Mouse (Mus musculus): ENCODE data around the gene Carns1.
"Not testable (repeated sequence)": the region's sequence is repeated elsewhere in the genome, so short reads cannot be mapped to it uniquely, and the experiment has no call there.

Carns1 gene

GRCm38 (mm10) chr19:4150567-4151487, 24.5 kb downstream of the Carns1 start:
- no peak for DNase-seq (ENCODE audit: low read depth in 2 of 2, low spot score in 2 of 2)

GRCm38 (mm10) chr19:4149764-4150461, 25.4 kb downstream of the Carns1 start:
- no peak for DNase-seq (ENCODE audit: low read depth in 2 of 2, low spot score in 2 of 2)

GRCm38 (mm10) chr19:4149283-4149682, 26.0 kb downstream of the Carns1 start:
- no peak for DNase-seq (ENCODE audit: low read depth in 2 of 2, low spot score in 2 of 2)

- DNase-seq (ENCODE audit: low read depth in 2 of 2, low spot score in 2 of 2): no peak
These were observed 26.5 kb downstream of the Carns1 start for GRCm38 (mm10) chr19:4148819-4149218.

- peak; percentile 86 to 87 for DNase-seq (ENCODE audit: low read depth in 2 of 2, low spot score in 2 of 2)
These were observed 26.8 kb downstream of the Carns1 start, which contains the start of gene Coro1b for GRCm38 (mm10) chr19:4148491-4148806. Gene Coro1b (plus strand): TSS chr19:4148619.

- no peak for DNase-seq (ENCODE audit: low read depth in 2 of 2, low spot score in 2 of 2)
These were observed 27.3 kb downstream of the Carns1 start for GRCm38 (mm10) chr19:4147782-4148490.

- no peak for DNase-seq (ENCODE audit: low read depth in 2 of 2, low spot score in 2 of 2)
These were observed 28.3 kb downstream of the Carns1 start for GRCm38 (mm10) chr19:4147022-4147405.

- no peak for DNase-seq (ENCODE audit: low read depth in 2 of 2, low spot score in 2 of 2)
These were observed 28.8 kb downstream of the Carns1 start for GRCm38 (mm10) chr19:4146366-4147021.

GRCm38 (mm10) chr19:4145936-4146335, 29.3 kb downstream of the Carns1 start:
- DNase-seq (ENCODE audit: low read depth in 2 of 2, low spot score in 2 of 2): no peak

- no peak for DNase-seq (ENCODE audit: low read depth in 2 of 2, low spot score in 2 of 2)
These were observed 30.5 kb downstream of the Carns1 start for GRCm38 (mm10) chr19:4144550-4145498.

- DNase-seq (ENCODE audit: low read depth in 2 of 2, low spot score in 2 of 2): no peak
These were observed 31.5 kb downstream of the Carns1 start, which contains the start of gene Cabp4 for GRCm38 (mm10) chr19:4143759-4144268. Gene Cabp4 (minus strand): TSS chr19:4144033.

GRCm38 (mm10) chr19:4142416-4143173, 32.7 kb downstream of the Carns1 start:
- no peak for DNase-seq (ENCODE audit: low read depth in 2 of 2, low spot score in 2 of 2)

- no peak for DNase-seq (ENCODE audit: low read depth in 2 of 2, low spot score in 2 of 2)
These were observed 35.1 kb downstream of the Carns1 start for GRCm38 (mm10) chr19:4140147-4140546.

GRCm38 (mm10) chr19:4139446-4139845, 35.8 kb downstream of the Carns1 start, which contains the start of gene Gpr152:
Gene Gpr152 (plus strand): TSS chr19:4139787.
- no peak for DNase-seq (ENCODE audit: low read depth in 2 of 2, low spot score in 2 of 2)

GRCm38 (mm10) chr19:4137913-4138312, 37.4 kb downstream of the Carns1 start:
- no peak for DNase-seq (ENCODE audit: low read depth in 2 of 2, low spot score in 2 of 2)

GRCm38 (mm10) chr19:4136463-4136862, 38.8 kb downstream of the Carns1 start:
- no peak for DNase-seq (ENCODE audit: low read depth in 2 of 2, low spot score in 2 of 2)

GRCm38 (mm10) chr19:4135963-4136345, 39.3 kb downstream of the Carns1 start:
- DNase-seq (ENCODE audit: low read depth in 2 of 2, low spot score in 2 of 2): not testable (repeated sequence)

GRCm38 (mm10) chr19:4135229-4135962, 39.9 kb downstream of the Carns1 start:
- not testable (repeated sequence) for DNase-seq (ENCODE audit: low read depth in 2 of 2, low spot score in 2 of 2)

Measured in CD8-positive naive resting alpha-beta T cell, adult 2 months (primary cell).